Mouse (Mus musculus): ENCODE measurements at regions not wholly inside any gene's neighbourhood (a gene's known extent, or its start where the extent isn't known, plus 50 kb on each side); places are given as distances from the start of the nearest gene placed in this dataset.
"Not testable (repeated sequence)": the region's sequence is repeated elsewhere in the genome, so short reads cannot be mapped to it uniquely, and the experiment has no call there.

DNA sequence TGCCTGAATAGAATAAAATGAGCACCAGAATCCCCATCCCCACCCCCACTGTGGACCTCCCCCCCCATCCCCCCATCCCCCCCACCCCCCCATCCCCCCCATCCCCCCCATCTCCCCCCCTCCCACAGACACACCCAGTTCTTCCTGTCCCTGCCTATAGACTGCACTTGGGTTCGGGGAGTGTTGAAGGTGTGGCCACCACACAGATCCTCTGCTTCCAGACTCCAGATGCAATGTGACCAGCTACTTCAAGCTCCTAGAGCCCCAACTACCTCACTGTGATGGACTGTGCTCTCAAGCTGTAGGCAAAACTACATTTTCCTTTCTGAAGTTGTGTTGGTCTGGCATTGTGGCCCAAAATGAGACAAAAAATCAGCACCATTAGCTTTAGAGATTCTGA lies 138.3 kb upstream of the Rybp start:
- DNase-seq (ENCODE audit: low spot score in 2 of 2), result no peak

- no peak for DNase-seq (ENCODE audit: low spot score in 2 of 2)
Observed at GRCm38 (mm10) chr6:100424788-100425403, 137.6 kb upstream of the Rybp start.

- no peak for DNase-seq (ENCODE audit: low spot score in 2 of 2)
Observed at GRCm38 (mm10) chr6:100424181-100424580, 136.9 kb upstream of the Rybp start.

DNA sequence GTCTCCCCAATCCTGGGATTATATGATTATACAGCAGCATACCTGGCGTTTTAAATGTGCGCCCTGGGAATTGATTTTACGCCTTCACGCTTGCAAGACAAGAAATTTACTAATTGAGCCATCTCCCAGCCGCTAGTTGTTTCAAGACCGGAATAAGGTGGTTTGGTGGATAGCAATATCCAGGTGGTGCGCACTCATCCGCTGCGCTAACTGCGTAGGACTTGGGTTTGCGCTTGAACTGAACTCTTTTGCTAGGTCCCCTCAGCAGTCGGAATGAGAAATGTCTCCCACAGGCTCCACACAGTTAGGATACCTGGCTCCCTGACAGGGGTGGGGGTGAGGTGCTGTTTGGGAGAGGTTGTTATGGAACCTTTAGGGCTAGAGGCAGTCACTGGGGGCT lies 136.4 kb upstream of the Rybp start:
- DNase-seq (ENCODE audit: low spot score in 2 of 2), result no peak

GRCm38 (mm10) chr6:100422603-100423002 lies 135.3 kb upstream of the Rybp start:
- DNase-seq (ENCODE audit: low spot score in 2 of 2), result no peak

- DNase-seq (ENCODE audit: low spot score in 2 of 2), result no peak
Observed at GRCm38 (mm10) chr6:100421706-100422578, 134.7 kb upstream of the Rybp start.

DNA sequence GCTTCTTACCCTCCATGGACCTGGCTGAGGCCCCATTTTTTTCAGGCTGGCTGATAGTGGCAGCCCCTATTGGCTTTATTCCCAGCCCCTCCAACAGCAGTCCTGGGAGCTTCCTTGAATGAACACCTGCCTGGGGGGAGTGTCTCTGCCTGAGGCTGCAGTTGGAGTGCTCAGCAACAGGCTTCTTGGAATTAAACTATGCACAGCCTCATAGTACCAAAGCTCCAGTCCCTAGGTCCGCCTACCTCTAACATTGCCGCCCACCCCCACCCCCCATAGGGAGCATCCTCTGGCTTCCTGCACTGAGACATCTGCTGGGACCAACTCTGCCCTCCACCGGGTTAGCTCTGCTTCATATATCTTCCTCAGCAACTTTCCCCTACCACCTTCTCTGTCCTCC lies 133.3 kb upstream of the Rybp start:
- no peak for DNase-seq (ENCODE audit: low spot score in 2 of 2)

- DNase-seq (ENCODE audit: low spot score in 2 of 2), result no peak
Observed at GRCm38 (mm10) chr6:100419782-100420540, 132.7 kb upstream of the Rybp start.

GRCm38 (mm10) chr6:100416046-100416445 lies 128.8 kb upstream of the Rybp start:
- DNase-seq (ENCODE audit: low spot score in 2 of 2), result no peak

GRCm38 (mm10) chr6:100415514-100415913 lies 128.2 kb upstream of the Rybp start:
- DNase-seq (ENCODE audit: low spot score in 2 of 2), result no peak

DNA sequence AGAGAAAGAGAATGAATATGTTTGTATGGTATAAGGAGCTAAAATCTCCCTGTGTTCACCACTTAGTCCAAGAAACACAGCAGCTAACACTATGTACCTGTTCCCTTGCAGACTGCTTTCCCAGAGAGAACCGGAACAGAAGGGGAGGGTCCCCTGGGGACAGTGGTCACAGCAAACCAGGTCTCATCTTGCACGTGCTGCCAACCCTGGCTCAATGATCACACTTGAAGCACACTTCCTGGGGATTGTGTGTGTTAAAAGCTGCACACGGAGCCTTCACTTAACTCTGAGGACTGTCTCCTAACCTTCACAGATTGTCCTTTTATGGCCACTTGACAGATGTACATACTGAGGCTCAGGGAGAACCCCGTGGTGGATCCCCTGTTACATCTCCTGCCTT lies 127.6 kb upstream of the Rybp start:
- no peak for DNase-seq (ENCODE audit: low spot score in 2 of 2)

DNA sequence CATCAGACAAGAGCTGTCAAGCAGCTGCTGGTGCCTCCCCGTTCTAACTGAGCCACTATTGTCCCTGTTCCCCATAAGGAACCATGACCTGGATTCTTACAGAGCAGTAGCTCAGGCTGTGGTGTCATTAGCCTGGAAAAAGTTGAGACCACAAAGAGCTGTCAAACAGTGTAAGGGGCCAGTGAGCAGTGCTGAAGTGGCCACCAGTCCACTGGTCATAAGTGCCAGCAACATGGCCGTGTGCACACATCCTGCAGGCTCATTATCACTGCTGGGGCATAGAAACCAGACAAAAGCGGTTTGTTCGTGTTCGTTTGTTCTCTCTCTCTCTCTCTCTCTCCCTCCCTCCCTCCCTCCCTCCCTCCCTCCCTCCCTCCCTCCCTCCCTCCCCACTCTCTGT lies 125.2 kb upstream of the Rybp start:
- no peak for DNase-seq (ENCODE audit: low spot score in 2 of 2)

GRCm38 (mm10) chr6:100411968-100412367 lies 124.7 kb upstream of the Rybp start:
- DNase-seq (ENCODE audit: low spot score in 2 of 2), result no peak

DNA sequence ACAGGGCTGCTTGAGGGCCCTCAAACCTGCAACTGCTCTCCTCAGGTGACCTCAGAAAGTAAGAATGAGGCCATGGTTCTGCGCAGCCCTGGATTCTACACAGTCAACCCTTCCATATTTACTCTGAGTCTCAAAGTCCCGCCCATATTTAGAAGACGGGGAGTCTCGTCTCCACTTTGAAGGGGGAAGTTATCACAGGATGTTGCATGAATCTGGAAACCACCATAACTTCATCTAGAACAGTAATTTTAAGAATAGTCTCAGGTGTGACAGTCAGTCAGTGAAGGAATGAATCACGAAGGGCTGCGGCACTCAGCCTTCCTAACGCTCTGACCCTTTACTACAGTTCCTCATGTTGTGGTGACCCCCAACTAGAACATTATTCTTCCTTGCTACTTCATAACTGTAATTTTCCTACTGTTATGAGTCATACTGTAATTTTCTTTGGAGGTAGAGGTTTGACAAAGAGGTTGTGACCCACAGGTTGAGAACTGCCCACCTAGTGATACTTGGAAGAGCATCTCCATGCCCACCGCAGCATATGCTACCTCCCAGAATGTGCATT lies 122.9 kb upstream of the Rybp start:
- no peak for DNase-seq (ENCODE audit: low spot score in 2 of 2)

DNA sequence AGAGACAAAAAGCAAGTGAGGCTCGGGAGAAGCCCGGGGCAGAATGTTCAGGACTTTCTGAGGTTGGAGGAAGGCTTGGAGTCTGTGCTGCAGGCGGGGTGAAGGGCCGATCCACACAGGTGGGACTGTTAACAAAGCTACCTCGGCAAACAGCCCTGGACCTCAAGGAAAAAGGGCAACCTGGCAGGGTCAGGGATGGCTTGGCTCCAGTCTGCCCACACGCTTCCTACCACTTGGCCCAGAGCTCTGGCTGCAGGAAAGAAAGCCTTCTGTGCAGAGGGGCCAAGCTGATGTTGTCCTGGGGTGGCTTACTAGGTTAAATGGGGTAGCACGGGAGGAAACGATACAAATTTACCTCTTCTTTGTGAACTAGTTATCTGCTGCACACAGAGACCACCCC lies 121.5 kb upstream of the Rybp start:
- no peak for DNase-seq (ENCODE audit: low spot score in 2 of 2)

GRCm38 (mm10) chr6:100406504-100406903 lies 119.2 kb upstream of the Rybp start:
- DNase-seq (ENCODE audit: low spot score in 2 of 2), result no peak

- DNase-seq (ENCODE audit: low spot score in 2 of 2), result no peak
Observed at GRCm38 (mm10) chr6:100404161-100404560, 116.9 kb upstream of the Rybp start.

DNA sequence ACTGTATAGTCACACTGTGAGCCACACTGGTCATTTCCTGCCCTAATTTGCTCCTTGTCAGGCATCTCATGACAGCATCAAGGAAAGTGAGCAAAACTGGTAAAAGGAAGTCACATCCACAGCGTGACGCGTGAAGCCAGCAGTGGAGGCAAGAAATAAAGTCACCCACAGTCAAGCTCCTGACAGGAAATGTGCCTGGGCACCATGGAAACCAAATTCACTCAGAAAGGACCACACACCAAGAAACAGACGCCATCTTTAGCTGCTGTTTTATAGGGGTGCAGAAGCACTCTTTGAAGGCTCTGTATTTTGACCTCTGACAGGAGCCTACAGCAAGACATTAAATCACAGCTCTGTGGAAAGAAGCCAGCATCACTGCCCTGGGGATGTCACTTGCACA lies 115.4 kb upstream of the Rybp start:
- DNase-seq (ENCODE audit: low spot score in 2 of 2), result no peak

GRCm38 (mm10) chr6:100401728-100402127 lies 114.4 kb upstream of the Rybp start:
- DNase-seq (ENCODE audit: low spot score in 2 of 2), result no peak

- DNase-seq (ENCODE audit: low spot score in 2 of 2), result not testable (repeated sequence)
Observed at GRCm38 (mm10) chr6:100399387-100399786, 112.1 kb upstream of the Rybp start.

- no peak for DNase-seq (ENCODE audit: low spot score in 2 of 2)
Observed at GRCm38 (mm10) chr6:100396311-100397200, 109.3 kb upstream of the Rybp start.

Measured in gastrocnemius, adult 8-10 months (tissue).